ENCODE assay signal across 16 mouse cellular contexts in genomic region chr2:43691290-43691689, GRCm38 (mm10). TPM values are rescaled to one million over a fixed set of nuclear protein-coding genes. Genes with fewer than 3 reads are reported as not detected.
"Had no signal": no experiment of that assay in that cellular context is flagged by ENCODE, and none has a peak within 500 bp of the region (broad histone marks: within the 10 kb centered on the region; RNA-seq: fewer than 3 reads in every experiment).

No protein-coding gene starts in this region.

- H3K4me3 ChIP-seq: intestine, embryonic 15.5 days; limb, embryonic 10.5 days; liver, embryonic 15.5 days; midbrain, embryonic 10.5 days; myocyte had no signal

- H3K27ac ChIP-seq: intestine, embryonic 15.5 days; limb, embryonic 10.5 days; liver, embryonic 15.5 days; midbrain, embryonic 10.5 days had no signal

- H3K27me3 ChIP-seq: intestine, embryonic 15.5 days; liver, embryonic 15.5 days had no signal

- H3K9me3 ChIP-seq: intestine, embryonic 15.5 days; limb, embryonic 10.5 days; liver, embryonic 15.5 days; midbrain, embryonic 10.5 days had no signal

- H3K36me3 ChIP-seq: intestine, embryonic 15.5 days; limb, embryonic 10.5 days; liver, embryonic 15.5 days; midbrain, embryonic 10.5 days had no signal

- H3K9ac ChIP-seq: intestine, embryonic 15.5 days; liver, embryonic 15.5 days had no signal

- DNase-seq: kidney, adult 18-20 months; kidney, postnatal 10 days; kidney, postnatal 4 days; lung, adult 2 months; lung, postnatal 36 days; midbrain, embryonic 14.5 days; retina, postnatal 1 day; right cerebral cortex, postnatal 4 days; spleen, adult 18-20 months had no signal

- H3K4me2 ChIP-seq: intestine, embryonic 15.5 days; liver, embryonic 11.5 days; liver, embryonic 15.5 days had no signal

- H3K4me1 ChIP-seq: intestine, embryonic 15.5 days; limb, embryonic 10.5 days; liver, embryonic 15.5 days; midbrain, embryonic 10.5 days had no signal

- ATAC-seq: intestine, embryonic 15.5 days; lung, postnatal 0 days had no signal

RNA-seq across cellular contexts. Expression of gene Arhgap15, which starts 57.3 kb away (rescaled TPM):
- polyA plus RNA-seq: myocyte had no signal
